Mouse (Mus musculus) spleen, postnatal 10 days (tissue): ENCODE results near the gene Prr13.

Experiments used
- DNase-seq, 2 experiments: peaks; one replicate each; pipeline ENCODE4 v3.0.0; 2021 to 2022; ENCODE audit warnings: low spot score in 2 of 2

Prr13 gene

DNA sequence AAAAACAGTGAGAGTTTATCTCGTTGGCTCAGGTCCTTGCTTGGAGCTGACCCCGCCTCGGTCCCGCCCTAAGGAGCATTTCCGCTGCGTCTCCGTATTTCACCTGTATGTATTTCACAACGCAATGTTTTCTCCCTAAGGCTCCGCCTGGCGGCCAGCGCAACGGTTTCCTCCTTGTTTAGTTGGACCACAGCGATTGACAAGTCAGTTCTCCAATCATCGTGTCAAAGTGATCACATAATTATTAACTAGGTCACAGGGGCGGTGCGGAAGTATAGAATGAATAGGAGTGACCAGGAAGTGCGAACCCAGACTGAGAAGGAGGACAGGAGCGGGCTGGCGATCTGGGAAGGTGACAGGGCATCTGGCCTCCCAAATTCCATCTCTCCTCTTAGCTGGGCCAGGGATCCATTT lies at the start of gene Prr13:
TSS of gene Prr13 (plus strand) at position 125 of the 414 bp plus-strand sequence.
- peak; percentile 80 to 91 for DNase-seq

DNA sequence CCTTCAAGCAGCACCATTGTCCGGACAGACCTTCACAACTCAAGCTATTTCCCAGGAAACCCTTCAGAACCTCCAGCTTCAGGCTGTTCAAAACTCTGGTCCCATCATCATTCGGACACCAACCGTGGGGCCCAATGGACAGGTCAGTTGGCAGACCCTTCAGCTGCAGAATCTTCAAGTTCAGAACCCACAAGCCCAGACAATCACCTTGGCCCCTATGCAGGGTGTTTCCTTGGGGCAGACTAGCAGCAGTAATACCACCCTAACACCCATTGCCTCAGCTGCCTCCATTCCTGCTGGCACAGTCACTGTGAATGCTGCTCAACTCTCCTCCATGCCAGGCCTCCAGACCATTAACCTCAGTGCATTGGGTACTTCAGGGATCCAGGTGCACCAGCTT lies 49.5 kb upstream of the Prr13 start:
- no peak for DNase-seq

DNA sequence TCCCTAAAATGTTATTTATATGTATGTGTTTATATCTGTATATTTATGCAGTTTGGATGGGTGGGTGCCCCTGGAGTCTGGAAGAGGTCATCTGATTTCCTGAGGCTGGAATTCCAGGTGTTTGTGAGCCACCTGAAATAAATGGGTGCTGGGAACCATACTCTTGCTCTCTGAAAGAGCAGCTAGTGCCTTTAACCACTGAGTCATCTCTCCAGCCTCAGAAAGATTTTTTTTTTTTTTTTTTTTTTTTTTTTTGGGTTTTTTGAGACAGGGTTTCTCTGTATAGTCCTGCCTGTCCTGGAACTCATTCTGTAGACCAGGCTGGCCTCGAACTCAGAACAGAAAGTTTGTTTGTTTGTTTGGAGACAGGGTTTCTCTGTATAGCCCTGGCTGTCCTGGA lies 47.8 kb upstream of the Prr13 start:
- no peak for DNase-seq

DNA sequence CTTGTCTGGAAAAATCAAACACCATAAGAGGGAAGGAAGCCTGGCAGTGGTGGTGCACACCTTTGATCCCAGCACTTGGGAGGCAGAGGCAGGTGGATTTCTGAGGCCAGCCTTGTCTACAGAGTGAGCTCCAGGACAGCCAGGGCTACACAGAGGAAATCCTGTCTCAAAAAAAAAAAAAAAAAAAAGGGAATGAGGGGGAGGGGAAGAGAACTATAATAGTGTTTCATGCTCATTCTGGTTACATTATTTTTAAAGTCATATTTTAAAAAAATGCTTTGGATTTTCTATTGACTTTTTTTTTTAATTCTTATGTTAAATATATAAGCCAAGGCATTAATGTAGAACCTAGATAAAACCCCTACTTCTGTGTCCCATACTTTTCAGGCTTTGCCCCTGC lies 45.1 kb upstream of the Prr13 start:
- DNase-seq: no peak

DNA sequence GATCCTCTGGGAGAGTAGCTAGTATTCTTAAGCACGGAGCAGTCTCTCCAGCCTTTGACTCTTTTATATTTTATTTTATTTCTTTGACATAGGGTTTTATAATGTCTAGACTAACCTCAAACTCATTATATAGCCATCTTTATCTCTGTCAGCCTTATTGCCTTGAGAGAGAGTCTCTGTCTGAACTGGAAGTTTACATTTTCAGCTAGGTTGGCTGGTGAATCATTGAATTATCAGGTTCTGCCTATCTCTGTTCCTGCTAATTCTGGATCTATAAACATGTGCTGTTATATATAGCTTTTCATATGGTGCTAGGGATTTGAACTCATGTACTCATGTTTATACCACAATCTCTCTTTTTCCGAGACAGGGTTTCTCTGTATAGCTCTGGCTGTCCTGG lies 41.3 kb upstream of the Prr13 start:
- DNase-seq: no peak

DNA sequence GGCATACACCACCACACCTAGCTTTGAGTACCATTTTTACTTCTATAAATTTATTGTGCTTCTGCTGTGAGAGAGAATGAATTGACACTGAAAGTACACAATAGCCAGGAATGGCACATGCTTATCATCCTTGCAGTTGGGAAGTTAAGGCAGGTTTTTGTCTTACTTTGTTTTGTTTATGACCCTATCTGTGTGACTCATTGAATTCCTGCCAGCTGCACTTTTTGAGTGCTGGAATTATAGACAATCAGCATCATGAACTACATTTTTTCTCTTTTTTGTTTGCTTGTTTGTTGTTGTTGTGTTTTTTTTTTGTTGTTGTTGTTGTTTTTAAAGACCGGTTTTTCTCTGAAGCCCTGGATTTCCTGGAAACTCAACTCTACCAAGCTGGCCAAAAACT lies 37.8 kb upstream of the Prr13 start:
- no peak for DNase-seq

DNA sequence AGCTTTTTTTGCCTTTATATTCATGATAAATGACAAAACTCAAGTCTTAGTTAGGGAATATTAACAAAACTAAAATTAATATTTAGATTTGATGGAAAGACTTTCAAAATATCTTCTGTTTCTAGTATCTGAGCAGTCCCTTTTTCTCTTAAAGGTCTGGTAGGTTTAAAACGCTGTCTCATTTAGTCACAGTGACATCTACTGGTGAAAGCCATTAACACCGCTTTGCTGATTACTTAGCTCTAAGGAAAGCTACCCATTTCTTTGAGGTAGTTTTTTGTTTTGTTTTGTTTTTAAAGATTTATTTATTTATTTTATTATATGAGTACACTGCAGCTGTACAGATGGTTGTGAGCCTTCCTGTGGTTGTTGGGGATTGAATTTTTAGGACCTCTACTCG lies 37.4 kb upstream of the Prr13 start:
- DNase-seq: peak in 1 of 2 experiments; percentile 55

DNA sequence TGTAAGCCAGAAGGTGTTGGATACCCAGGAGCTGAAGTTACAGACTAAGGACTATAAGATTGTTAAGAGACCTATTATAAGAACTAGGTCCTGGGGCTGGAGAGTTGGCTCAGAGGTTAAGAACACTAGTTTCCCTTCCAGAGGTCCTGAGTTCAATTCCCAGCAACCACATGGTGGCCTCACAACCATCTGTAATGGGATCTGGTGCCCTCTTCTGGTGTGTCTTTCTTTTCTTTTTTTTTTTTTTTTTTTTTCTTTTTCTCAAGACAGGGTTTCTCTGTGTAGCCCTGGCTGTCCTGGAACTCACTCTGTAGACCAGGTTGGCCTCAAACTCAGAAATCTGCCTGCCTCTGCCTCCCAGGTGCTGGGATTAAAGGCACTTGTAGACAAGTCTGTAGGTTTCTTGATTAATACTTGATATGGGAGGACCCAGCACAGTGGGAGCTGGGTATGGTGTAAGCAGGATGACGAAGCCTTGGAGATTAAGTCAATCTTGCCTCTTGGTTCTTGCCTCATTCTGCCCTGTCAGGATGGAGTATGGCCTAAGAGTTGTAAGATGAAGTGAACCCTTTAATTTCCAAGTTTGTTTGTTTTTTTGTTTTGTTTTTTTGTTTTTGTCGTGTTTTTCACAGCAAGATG lies 35.1 kb upstream of the Prr13 start:
- no peak for DNase-seq

DNA sequence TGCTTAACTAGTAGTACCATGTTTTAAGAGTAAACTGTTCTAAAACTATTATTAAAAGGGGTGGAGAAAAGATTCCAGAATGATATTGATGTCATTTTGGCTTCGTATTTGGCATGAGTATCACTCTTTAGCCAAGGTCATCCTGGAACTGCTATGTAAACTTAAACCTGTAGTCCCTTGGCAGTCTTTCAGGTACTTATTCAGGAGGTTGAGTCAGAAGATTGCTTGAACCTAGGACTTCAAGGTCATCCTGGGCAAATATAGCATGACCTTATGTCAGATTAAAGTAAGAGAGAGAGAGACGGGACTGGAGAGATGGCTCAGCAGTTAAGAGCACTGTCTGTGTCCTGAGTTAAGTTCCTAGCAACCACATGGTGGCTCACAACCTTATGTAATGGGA lies 34.2 kb upstream of the Prr13 start:
- no peak for DNase-seq

DNA sequence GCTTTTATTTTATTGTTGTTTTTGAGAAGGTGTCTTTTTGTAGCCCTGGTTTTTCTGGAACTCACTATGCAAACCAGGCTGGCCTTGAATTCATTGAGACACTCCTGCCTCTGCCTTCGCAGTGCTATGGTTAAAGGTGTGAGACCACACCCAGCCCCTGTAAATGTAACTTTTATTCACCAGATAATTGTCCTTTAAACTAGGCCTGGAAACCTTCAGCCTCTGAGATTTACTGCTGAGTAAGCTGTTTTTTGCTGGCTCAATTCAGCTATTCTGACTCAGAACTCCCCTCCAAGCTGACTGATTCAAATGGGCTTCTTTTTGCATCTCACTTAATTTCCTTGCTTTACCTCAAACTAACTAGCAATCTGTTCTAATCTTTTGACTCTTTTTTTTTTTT lies 31.9 kb upstream of the Prr13 start:
- no peak for DNase-seq

DNA sequence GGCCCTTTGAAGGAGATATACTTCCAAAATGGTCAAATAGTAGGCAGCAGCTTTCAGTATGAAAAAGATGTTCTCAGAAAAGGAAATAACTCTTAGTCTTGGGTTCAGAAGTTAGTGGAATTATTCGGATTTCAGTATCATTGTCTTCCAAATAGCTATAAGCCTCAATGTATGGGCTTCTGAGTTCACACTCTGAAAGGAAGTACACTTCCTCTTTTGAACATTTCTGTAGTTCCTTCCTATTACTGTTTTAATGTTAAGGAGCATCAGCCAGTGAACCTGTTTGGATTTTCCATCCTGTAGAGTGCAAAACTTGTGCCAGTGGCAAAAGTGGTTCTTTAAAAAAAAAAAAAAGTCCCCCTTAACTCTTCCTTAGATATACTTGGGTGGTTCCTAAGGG lies 26.8 kb upstream of the Prr13 start:
- DNase-seq: no peak

DNA sequence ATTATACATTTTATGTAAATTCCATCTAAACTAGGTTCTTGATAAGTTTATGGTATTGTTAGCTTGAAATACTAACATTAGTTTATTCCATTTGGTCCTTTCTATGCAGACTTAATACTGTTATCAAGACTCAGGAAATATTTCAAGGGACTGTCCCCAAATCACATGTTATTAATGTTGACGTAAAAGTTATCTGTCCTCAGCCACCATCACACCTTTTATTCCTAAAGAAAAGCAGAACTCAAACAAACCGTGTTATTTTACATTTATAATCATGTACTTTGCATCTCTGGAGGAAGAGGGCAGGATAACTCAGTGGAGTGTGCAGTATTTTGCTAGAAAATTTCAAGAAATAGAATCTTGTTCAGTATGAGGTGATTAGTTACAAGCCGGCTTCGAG lies 25.7 kb upstream of the Prr13 start:
- no peak for DNase-seq

DNA sequence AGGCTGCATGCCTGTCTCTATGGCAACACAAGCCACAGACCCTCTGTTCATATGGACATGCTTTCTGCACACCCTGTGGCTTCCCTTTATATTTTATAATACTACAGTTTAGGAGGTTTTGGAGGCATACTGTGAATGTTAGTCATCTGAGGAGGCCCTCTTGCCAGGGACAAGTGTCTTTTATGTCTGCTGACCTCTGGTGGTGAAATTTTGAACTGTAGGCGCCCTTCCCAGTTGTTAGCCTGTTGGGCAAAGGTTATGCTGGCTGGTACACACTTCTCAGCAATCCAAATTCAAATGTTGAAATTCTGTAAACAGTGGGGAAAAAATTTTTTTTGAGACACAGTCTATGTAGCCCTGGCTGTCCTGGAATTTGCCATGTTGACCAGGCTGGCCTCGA lies 16.3 kb upstream of the Prr13 start:
- DNase-seq: peak; percentile 81 to 89

DNA sequence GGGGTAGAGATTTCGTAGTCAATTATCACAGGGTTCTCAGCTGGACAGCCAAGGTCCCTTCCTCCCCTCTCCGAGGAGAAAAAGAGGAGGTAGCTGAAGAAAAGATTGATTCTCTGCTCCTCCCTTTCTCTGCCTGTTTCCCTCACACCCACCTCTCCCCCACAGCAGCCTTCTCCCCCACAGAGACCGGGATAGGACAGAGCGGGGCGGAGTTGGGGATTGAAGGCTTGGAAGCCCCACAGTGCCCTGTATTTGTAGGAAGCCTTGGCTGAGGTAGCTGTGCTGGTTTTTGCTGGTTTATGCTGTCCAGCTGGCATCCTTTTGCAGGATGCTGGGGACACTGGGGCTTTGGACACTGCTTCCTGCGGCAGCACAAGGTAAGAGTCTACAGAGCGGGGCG lies 13.7 kb upstream of the Prr13 start, which contains the start of gene Amhr2:
TSS of gene Amhr2 (plus strand) at position 222 of the 400 bp plus-strand sequence.
- no peak for DNase-seq

DNA sequence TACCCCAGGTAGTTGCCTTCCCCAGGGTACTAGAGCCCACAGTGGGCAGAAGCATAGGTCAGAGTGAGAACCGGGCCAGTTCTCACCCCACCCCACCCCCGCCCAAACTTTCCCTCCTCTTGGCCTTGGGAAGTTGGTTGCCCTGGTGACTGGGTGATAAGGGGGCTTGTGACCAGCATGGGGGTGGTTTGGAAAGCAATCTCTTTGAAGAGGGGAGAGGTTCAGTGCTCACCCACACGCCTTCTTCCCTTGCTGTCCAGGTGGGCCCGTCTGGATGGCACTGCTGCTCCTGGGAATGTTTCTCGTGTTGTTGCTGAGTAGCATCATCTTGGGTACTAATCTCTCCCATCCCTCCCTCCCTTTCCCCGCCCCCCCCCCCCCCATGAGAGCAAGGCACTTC lies 12.4 kb upstream of the Prr13 start:
- no peak for DNase-seq

DNA sequence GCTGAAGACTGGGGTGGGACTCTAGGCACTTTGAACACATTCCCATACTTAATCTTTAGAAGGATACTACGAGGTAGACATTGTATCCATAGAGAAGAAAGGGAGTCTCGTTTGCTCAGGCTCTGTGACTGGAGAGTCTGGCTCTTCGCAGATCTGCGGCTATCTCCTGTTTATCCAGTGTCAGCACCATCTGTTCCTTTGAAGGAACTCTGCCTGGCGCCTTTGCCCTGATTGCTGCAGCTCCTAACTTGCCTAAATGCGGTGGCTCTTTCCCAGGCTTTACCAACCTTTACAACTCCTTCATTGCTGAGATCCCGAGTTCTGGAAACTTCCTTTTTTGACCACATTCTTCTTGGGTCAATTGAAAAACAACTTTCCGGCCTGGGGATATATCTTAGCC lies 9.5 kb upstream of the Prr13 start:
- no peak for DNase-seq

DNA sequence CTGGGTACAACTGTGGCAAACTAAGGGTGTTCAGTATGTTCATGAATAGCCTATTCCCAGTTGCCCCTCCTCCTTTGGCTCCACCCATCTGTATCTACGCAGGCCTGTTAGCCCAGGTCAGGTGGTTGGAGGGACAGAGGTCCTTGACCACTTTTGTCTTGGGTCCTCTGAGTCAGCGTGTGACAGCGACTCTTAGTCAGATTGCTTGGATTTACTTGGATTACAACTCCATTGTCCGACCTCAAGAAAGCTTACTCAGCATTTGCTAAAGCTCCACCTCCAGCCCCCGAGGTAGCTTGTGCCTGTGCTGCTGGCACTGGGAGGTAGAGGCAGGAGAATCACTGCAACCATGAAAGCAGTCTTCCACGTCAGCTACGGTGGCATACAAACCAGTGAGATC lies 7.9 kb upstream of the Prr13 start:
- no peak for DNase-seq

DNA sequence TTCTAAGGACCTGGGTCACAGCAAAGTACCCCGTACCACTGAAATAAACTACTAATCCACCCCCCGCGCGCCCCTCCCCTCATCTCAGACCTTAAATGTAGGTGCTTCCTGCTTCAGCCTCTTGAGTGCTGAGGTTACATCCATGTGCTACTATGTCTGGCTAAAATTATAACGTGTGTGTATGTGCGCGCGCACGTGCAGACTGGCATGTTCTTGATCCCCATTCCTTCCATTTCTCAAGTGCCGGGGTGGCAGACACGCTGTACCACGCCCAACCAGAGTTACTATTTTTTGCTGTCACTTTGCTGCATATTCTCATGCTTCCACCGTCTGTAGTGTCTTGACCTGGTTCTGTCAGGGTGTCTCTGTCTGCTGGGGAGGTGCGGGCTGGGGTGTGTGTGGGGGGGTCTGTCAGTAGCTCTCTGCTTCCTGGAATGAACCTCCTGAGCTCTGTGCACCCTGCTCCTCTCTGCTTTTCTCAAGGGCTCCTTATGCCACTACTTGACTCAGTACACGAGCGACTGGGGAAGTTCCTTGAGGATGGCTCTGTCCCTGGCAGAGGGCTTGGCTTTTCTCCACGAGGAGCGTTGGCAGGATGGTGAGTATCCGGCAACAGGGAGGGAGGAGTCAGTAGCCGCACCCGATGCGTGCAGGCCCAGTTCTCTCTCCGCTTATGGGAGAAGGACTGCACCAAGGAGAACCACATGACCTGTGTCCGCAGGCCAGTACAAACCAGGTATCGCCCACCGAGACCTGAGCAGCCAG lies 7.0 kb upstream of the Prr13 start:
- no peak for DNase-seq

DNA sequence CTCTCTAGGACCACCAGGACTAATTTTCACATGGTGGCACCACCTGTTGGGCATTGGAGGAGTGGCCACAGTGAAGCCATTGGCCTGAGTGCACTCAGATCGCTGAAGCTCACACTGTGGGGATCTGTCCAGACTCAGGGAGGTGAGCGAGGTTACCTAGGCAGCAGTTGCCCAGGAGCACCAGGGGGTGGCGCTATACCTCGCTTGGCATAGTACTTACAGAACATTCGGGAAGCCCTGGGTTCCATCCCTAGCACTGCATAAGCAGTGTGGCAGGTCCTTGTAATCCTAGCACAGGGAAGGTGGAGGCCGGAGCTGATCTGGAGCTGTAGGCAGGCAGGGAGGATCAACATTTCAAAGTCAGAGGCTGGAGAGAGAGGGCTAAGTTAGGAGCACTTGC lies 2.8 kb upstream of the Prr13 start:
- DNase-seq: peak; percentile 37 to 66

DNA sequence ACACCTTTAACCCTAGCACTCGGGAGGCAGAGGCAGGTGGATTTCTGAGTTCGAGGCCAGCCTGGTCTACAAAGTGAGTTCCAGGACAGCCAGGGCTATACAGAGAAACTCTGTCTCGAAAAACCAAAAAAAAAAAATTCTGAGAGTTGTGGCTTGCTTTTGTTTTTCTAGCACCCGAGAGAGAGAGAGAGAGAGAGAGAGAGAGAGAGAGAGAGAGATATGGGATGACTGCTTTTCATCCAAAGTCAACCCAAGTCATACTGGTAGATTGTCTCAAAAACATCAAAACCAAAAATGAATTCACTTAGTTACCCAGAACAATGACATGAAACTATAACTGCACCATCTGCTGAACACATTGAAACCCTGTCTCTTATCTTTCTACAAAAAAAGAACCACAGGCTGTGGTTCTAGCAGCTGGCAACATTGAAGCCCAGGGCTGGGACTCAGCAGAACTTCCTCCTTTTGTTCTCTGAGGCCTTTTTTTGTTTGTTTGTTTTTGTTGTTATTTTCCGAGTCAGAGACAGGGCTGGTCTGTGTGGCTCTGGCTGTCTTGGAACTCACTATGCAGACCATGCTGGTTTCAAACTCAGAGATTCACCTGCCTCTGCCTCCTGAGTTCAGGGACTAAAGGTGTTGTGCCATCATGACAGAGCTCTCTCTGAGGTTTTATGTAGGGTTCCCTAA lies 635 bp upstream of the Prr13 start:
- peak in 1 of 2 experiments; percentile 32 for DNase-seq

DNA sequence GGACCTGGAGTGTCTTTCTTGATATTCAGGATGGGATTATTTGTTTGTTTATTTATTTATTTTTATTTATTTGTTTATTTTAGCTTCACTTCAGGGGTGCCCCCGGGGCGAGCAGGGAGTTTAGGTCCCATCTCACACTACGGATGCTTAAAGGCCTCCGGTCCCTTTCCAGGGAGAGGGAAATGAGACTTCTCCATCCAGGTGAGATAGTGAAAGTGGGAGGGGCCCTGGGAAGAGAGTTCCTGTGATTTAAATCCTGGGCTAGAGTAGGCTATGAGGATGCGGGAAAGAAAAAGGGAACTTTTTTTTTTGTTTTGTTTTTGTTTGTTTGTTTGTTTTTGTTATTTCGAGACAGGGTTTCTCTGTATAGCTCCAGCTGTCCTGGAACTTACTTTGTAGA lies 553 bp downstream of the Prr13 start:
- no peak for DNase-seq

DNA sequence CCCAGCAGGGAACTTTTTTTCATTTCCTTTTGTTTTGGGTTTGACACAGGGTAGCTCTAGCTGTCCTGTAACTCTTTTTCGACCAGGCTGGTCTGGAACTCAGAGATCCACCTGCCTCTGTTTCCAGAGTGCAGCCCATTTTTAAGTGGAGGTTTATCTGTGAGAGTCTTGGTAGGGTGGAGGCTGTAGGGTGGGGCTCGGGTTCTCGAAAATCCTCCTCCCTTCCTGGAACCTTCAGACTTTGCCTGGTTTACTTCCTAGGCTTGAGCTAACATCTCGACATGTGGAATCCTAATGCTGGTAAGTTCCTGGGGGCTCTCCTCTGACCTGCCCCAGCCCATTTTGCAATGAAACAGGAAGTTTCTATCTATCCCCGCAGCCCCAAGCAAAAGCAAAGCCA lies 1.0 kb downstream of the Prr13 start:
- peak in 1 of 2 experiments; percentile 42 for DNase-seq

DNA sequence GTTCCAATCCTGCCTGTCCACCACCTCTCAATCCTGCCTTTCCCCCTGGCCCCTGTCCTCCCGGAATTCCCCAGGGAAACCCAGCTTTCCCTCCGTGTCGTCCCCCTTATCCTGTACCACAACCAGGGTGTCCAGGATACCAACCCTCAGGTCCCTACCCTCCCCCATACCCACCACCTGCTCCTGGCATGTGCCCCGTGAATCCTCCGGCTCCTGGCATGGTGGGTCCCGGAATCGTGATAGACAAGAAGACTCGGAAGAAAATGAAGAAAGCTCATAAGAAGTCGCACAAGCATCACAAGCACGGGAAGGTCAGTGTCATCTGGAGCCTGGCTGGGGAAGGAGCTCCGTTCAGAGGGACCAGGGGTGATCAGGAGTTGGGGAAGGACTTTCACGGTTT lies 1.6 kb downstream of the Prr13 start:
- DNase-seq: peak in 1 of 2 experiments; percentile 26
